Mouse (Mus musculus) liver, embryonic 12.5 days (tissue): ENCODE measurements around the gene Kcnq1. TPM values are rescaled to one million over a fixed set of nuclear protein-coding genes. Genes with fewer than 3 reads are reported as not detected.

Source experiments
- ATAC-seq: fragments of 200-750 bp; cut with Nextera tagmentation; 2 replicates; pipeline ENCODE4 v1.8.0; 2017; ENCODE audit warnings: moderate number of reproducible peaks, mild to moderate bottlenecking, moderate library complexity
- H3K27ac ChIP-seq: fragments of 300-500 bp; sonication (generic); 2 replicates; pipeline ENCODE4 v1.5.1; 2016; ENCODE audit warnings: mild to moderate bottlenecking
- H3K27me3 ChIP-seq: fragments of 300-500 bp; sonication (generic); replicated peaks from 2 replicates; pipeline ENCODE4 v1.6.1; 2016; ENCODE audit warnings: mild to moderate bottlenecking, moderate library complexity
- H3K36me3 ChIP-seq: fragments of 300-500 bp; sonication (generic); 2 replicates; pipeline ENCODE4 v1.6.1; 2016; ENCODE audit warnings: mild to moderate bottlenecking, moderate library complexity
- H3K4me1 ChIP-seq: fragments of 300-500 bp; sonication (generic); 2 replicates; pipeline ENCODE4 v1.6.1; 2016
- H3K4me2 ChIP-seq: fragments of 300-500 bp; sonication (generic); 2 replicates; pipeline ENCODE4 v1.6.1; 2016; ENCODE audit warnings: mild to moderate bottlenecking, moderate library complexity
- H3K4me3 ChIP-seq: fragments of 300-500 bp; sonication (generic); 2 replicates; pipeline ENCODE4 v1.5.1; 2016; ENCODE audit warnings: mild to moderate bottlenecking, moderate library complexity
- H3K9ac ChIP-seq: fragments of 300-500 bp; sonication (generic); 2 replicates; pipeline ENCODE4 v1.6.1; 2016; ENCODE audit warnings: mild to moderate bottlenecking, moderate library complexity
- H3K9me3 ChIP-seq: fragments of 300-500 bp; sonication (generic); replicated peaks from 2 replicates; pipeline ENCODE4 v1.6.1; 2016; ENCODE audit warnings: mild to moderate bottlenecking, moderate library complexity
- WGBS: fragments of 180-500 bp; shearing (Covaris S2); methylation state at CpG from one replicate; pipeline ENCODE4 v1.1.7; 2016; ENCODE audit not compliant: insufficient replicate concordance; 5-methylcytosine and 5-hydroxymethylcytosine counted together
- polyA plus RNA-seq: library from polyadenylated mRNA; unstranded; fragments of >200 nt; fragmentation: Nextera tagmentation; extraction: Ambion mirVana; gene quantifications from 2 replicates; pipeline ENCODE4 v1.2.1, GENCODE M21; 2016

Gene Kcnq1
- polyA plus RNA-seq, 1 experiment from 2014 or later: 0.21 TPM

DNA sequence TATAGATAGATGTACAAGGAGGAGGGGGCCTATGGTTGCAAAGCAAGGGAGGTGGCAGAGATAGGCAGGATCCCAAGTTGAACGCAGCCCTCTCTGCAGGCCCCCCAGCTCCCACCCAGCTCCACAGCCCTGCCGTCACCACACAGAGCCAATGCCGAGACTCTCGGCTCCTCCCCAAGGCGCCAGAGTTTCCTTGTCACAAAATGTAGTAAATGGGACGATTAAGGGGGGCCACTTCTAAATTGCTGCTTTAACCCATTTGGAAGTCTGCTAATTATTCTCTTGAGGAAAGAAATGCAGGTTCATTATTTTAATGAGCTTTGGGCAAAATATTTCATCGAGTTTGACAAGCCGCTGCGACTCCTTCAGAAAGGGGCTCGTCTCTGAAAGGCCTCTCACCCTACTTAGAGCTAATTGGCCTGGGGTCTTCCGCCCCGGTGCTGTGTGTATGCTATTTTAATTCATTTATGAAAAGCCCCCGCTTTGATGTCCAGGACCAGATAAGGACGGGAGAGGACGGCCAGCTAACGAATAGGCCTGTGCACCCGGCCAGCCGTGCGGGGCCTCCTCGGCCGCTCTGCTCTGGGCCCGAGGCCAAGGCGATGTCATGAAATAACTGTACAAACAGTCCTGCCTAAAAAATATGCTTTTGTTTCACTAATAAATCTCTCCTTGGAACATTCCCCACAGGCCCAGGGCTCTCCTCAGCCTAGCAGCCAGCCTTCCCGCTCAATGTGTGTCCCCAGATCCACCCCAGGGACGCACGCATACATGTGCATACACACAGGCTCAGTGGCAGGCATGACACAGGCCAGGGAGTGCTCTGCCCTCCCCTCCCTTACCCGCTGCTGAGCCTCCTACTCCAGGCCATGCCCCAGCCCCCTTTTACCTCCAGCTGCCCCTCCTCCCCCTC is 282.9 kb downstream of the Kcnq1 start:
- peak; percentile 52 for ATAC-seq
- no peak overlapping the region for H3K27ac ChIP-seq
- H3K4me1 ChIP-seq: no peaks in the 10 kb centered on the region
- no peak overlapping the region for H3K4me3 ChIP-seq
- H3K36me3 ChIP-seq: no peaks in the 10 kb centered on the region
- no peak overlapping the region for H3K4me2 ChIP-seq
- 70% methylated on average over 27 of the region's 27 CpGs for whole genome bisulfite sequencing
- no peaks in the 10 kb centered on the region for H3K27me3 ChIP-seq
- H3K9me3 ChIP-seq: no peaks in the 10 kb centered on the region
- H3K9ac ChIP-seq: no peak overlapping the region

DNA sequence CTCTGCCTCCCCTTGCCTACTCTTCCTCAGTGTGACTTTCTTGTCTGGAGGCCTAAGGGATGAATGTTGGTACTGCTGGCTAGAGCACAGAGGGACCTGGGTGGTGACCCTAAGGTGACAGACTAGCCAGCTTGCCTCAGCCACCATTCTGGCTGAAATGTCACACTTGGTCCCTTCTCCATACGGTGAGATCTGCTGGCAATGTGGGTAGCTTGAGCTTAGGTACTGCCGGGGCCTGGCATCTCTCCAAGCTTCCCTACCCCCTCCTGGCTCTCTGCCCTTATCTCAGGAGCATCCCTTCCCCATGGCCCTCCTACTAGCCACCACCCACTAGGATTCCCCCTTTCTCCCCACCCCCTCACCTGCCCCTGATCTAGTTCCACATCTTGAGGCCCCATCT is 283.7 kb downstream of the Kcnq1 start:
- Histone ChIP-seq H3K27me3 (no peaks in the 10 kb centered on the region), H3K36me3 (no peaks in the 10 kb centered on the region), H3K4me3 (no peak overlapping the region), H3K9ac (no peak overlapping the region), H3K4me2 (no peak overlapping the region), H3K27ac (no peak overlapping the region), H3K9me3 (no peaks in the 10 kb centered on the region), H3K4me1 (no peaks in the 10 kb centered on the region)
- ATAC-seq: no peak
- 51% methylated on average over 2 of the region's 2 CpGs for WGBS

DNA sequence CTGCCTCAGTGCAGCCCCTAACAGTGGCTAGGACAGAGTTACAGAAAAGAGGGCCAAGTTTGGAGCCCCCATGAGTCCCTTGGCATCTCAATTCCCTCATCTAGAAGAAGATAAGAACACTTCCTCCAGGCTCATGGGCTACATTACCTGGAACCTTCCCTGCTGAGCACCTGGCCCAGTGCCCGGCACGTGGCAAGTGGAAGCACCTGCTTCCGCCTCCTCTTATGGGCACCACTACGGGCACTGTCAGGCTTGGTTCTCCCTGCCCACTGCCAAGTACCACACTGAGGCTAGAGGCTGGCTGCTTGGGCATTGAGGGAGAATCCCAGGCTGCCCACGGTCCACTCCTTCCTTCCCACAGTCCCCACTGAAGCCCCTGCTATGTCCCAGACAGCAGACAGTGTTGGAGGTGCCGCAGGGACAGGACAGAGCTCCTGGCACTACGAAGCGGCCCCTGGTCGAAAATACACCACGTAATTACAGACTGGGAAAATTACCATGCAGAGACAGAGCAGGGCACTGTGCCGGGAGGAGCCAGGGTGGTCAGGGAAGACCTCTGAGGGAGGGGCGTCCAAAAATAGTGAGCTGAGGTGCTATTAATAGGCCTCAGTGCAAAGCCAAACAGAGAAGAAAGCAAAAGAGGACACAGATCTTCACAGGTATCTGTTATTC is 284.3 kb downstream of the Kcnq1 start:
- no peaks in the 10 kb centered on the region for H3K27me3 ChIP-seq
- no peaks in the 10 kb centered on the region for H3K36me3 ChIP-seq
- WGBS: 70% methylated on average over 12 of the region's 12 CpGs
- no peak overlapping the region for H3K27ac ChIP-seq
- H3K4me2 ChIP-seq: no peak overlapping the region
- H3K9me3 ChIP-seq: no peaks in the 10 kb centered on the region
- no peak overlapping the region for H3K9ac ChIP-seq
- no peak overlapping the region for H3K4me3 ChIP-seq
- no peaks in the 10 kb centered on the region for H3K4me1 ChIP-seq
- no peak for ATAC-seq

DNA sequence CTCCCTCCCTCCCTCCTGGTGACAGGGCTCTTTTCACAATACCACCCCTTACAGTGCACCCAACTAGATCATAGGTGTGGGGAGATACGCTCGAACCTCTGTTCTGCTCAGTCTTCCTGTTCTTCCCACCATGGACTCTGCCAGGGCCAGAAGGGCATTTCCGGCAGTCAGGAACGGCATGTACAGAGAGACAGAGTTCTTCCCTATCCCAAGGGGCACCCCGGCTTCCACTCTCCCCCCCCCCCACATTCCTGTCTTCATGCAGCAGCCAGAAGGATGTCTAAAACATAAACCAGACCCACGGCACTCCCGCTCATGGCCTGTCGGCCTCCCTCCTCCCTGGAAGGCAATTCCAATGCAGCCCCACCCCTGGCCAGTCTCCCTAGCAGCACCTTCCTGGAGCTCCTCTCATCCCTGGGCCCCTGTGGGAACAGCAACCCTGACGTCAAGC is 289.0 kb downstream of the Kcnq1 start:
- H3K4me3 ChIP-seq: no peak overlapping the region
- peaks cover 5% of the 10 kb centered on the region; the same call in 1 of the 2 replicates for H3K4me1 ChIP-seq
- no peaks in the 10 kb centered on the region for H3K36me3 ChIP-seq
- H3K4me2 ChIP-seq: no peak overlapping the region
- no peak overlapping the region for H3K9ac ChIP-seq
- peak; percentile 10; the same call in 1 of the 2 replicates for ATAC-seq
- H3K27me3 ChIP-seq: no peaks in the 10 kb centered on the region
- 60% methylated on average over 9 of the region's 9 CpGs for WGBS
- H3K27ac ChIP-seq: no peak overlapping the region
- H3K9me3 ChIP-seq: no peaks in the 10 kb centered on the region

DNA sequence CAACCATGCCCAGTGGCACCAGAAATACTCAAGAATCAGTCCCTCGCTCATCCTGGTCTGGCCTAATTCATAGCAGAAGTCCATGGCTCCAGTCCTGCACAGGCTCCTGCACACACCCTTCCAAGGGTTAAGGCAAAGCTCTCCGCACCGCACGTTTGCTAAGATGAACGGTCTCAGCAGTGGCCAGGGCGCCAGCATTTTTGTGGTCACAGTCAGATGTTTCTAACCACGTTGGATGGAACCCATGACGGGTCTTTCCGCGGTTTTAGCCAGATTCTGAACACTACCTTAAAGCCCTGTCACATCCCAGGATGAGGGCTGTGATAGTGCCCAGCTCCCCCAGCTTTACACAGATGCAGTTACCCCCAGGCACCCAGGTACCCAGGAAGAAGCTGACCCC is 293.6 kb downstream of the Kcnq1 start:
- no peaks in the 10 kb centered on the region for H3K9me3 ChIP-seq
- no peaks in the 10 kb centered on the region for H3K27me3 ChIP-seq
- H3K4me3 ChIP-seq: no peak overlapping the region
- H3K36me3 ChIP-seq: no peaks in the 10 kb centered on the region
- no peak for ATAC-seq
- peaks cover 11% of the 10 kb centered on the region; the same call in 1 of the 2 replicates for H3K4me1 ChIP-seq
- WGBS: 54% methylated on average over 10 of the region's 10 CpGs
- H3K4me2 ChIP-seq: no peak overlapping the region
- H3K9ac ChIP-seq: no peak overlapping the region
- peak overlapping the region; percentile 51; the same call in 1 of the 2 replicates for H3K27ac ChIP-seq

DNA sequence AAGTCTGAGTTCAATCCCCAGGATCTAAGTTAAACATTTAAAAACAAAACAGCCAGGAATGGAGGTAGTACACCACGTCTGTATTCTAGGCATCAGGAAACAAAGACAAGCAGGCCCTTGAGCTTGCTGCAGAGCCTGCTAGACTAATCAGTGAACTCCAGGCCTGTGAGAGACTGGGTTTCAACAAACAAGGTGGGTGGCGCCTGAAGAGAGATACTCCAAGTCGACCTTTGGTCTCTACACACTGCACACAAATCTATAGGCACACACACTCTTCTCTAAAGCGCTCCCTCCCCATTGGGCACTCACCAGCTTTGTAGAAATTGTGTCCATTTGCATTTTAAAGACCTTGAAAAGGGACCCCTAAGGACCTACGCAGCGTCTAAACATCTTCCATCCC is 294.4 kb downstream of the Kcnq1 start:
- Histone ChIP-seq H3K27ac (peak overlapping the region; percentile 51; the same call in 1 of the 2 replicates), H3K4me3 (no peak overlapping the region), H3K4me2 (no peak overlapping the region), H3K36me3 (no peaks in the 10 kb centered on the region), H3K9me3 (no peaks in the 10 kb centered on the region), H3K27me3 (no peaks in the 10 kb centered on the region), H3K9ac (no peak overlapping the region), H3K4me1 (peaks cover 11% of the 10 kb centered on the region; the same call in 1 of the 2 replicates)
- WGBS: 34% methylated on average over 6 of the region's 6 CpGs
- ATAC-seq: peak; percentile 63

DNA sequence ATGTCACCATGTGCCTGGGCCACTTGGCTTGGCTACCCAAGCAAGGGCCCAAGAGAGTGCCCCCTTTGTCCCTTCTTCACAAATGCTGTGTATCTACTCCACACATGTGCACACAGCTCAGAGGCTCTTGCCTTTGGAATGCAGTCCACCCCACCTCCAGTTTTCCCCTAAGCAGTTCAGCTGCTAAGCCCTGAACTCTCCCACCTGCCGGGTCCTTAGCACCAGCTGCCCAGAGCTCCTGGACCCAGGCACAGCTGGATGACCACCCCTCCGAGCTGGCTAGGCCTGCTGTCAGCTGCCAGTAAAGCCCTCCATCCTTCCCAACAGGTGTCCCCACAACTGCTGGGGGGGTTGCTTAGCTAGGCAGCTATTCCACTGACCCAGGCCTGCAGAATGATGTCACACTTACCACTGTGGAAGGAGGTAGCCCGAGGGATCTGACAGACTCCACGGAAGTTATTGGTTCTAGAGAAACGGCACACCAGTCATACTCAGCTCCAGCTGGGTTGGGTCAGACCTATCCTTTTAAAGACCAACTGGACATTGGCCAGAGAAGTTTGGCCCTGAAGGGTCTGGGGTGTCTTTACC is 295.4 kb downstream of the Kcnq1 start:
- Histone ChIP-seq H3K9me3 (no peaks in the 10 kb centered on the region), H3K27ac (no peak overlapping the region), H3K4me3 (no peak overlapping the region), H3K4me2 (no peak overlapping the region), H3K4me1 (peaks cover 11% of the 10 kb centered on the region; the same call in 1 of the 2 replicates), H3K27me3 (no peaks in the 10 kb centered on the region), H3K36me3 (no peaks in the 10 kb centered on the region), H3K9ac (no peak overlapping the region)
- 0 out of 2 replicates have a peak, but pooled peaks have one; percentile 27 for ATAC-seq
- 65% methylated on average over 5 of the region's 5 CpGs for WGBS

DNA sequence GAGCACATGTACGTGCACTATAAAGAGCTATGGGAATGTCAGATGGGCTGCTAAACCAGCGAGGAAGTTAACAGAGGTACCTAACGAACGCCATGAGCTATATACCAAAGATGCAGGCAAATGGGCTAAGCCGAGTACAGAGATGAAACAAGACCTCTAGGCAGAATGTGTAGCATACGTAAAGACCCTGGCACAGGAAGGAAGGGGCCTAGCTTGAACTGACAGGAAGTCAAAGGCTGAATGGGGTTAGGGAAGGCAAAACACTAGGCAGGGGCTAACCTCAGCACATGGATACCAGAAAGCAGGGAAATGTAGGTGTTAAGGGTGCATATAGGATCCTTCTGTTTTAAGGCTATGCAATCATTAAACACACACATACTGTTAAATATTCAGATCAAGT is 298.1 kb downstream of the Kcnq1 start:
- Histone ChIP-seq H3K4me2 (no peak overlapping the region), H3K27ac (no peak overlapping the region), H3K9me3 (no peaks in the 10 kb centered on the region), H3K9ac (no peak overlapping the region), H3K4me1 (peaks cover 11% of the 10 kb centered on the region; the same call in 1 of the 2 replicates), H3K36me3 (no peaks in the 10 kb centered on the region), H3K4me3 (no peak overlapping the region), H3K27me3 (no peaks in the 10 kb centered on the region)
- ATAC-seq: no peak
- 47% methylated on average over 6 of the region's 6 CpGs for WGBS

DNA sequence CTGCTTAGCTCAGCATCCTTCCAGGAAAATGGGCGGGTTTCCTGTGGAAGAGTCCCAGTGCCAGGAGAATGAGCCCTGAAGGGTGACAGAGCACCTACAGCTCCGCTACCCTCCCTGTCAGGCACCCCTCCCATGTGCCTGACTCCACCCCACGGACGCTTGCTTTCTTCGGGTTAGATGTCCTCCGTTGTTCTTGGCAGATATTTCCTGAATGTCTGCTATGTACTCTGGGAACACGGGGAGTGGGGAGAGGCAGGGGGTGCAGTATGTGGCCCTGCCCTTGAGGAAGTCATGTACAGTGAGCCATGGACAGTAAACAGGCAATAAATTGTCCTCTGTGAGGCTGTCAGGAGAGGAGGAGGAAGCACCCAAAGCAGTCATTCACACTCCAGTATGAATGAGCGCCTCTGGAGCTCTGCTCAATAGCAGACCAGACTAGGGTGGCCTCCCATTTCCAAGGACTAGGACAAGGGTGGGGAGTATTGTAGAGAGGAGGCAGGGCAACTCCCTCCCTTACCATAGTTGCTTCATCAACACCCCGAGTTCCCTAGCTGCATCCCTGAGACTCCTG is 301.9 kb downstream of the Kcnq1 start:
- H3K9ac ChIP-seq: no peak overlapping the region
- no peak overlapping the region for H3K4me3 ChIP-seq
- H3K4me2 ChIP-seq: no peak overlapping the region
- ATAC-seq: 0 out of 2 replicates have a peak, but pooled peaks have one; percentile 13
- H3K36me3 ChIP-seq: no peaks in the 10 kb centered on the region
- peaks cover 8% of the 10 kb centered on the region; the same call in 1 of the 2 replicates for H3K4me1 ChIP-seq
- H3K27me3 ChIP-seq: no peaks in the 10 kb centered on the region
- no peak overlapping the region for H3K27ac ChIP-seq
- no peaks in the 10 kb centered on the region for H3K9me3 ChIP-seq
- WGBS: 50% methylated on average over 9 of the region's 9 CpGs

DNA sequence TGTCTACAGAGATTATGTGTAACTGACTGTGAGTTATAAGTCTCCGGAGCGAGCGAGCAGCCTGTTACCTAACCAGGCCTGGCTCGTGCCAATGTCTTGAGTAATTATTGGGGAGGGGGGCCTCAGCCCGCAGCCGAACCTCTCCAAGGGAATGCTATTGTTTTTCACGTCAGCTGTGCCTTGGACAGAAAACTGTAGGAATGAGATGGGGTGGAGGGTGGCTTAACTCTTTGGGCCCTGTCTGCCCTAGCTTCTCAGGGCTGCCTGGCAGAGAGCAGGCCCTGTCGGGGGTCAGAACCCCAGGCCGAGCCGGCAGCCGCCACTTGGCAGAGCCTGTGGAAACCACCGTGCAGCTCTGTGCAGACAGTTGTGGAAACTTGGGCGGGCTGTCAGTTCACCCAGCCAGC is 302.5 kb downstream of the Kcnq1 start:
- WGBS: 65% methylated on average over 13 of the region's 13 CpGs
- H3K4me1 ChIP-seq: peaks cover 8% of the 10 kb centered on the region; the same call in 1 of the 2 replicates
- no peak overlapping the region for H3K9ac ChIP-seq
- ATAC-seq: no peak
- H3K27me3 ChIP-seq: no peaks in the 10 kb centered on the region
- H3K27ac ChIP-seq: no peak overlapping the region
- H3K4me2 ChIP-seq: no peak overlapping the region
- no peaks in the 10 kb centered on the region for H3K9me3 ChIP-seq
- H3K36me3 ChIP-seq: no peaks in the 10 kb centered on the region
- H3K4me3 ChIP-seq: no peak overlapping the region

DNA sequence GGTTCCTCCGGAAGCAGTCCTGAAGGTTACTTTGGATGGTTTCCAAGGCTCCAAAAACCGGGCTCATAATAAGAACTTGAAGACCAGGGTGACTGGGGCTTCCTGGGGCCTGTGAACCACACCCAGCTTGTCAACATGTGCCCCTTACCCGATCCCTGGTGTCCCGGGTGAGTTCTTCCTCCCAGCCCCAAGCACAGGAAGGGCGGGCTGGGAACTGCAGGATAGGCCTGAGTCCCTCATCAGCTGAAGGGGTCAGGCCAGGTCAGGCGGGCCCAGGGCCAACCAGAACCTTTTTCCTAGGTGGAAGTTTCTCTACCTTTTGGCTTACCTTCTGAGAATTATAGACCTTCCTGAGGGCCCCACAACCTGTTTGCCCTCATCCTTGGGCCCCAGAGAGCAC is 306.4 kb downstream of the Kcnq1 start:
- Histone ChIP-seq H3K9me3 (no peaks in the 10 kb centered on the region), H3K4me1 (peaks cover 12% of the 10 kb centered on the region), H3K27me3 (no peaks in the 10 kb centered on the region), H3K4me2 (no peak overlapping the region), H3K27ac (no peak overlapping the region), H3K4me3 (no peak overlapping the region), H3K9ac (no peak overlapping the region), H3K36me3 (no peaks in the 10 kb centered on the region)
- no peak for ATAC-seq
- WGBS: 57% methylated on average over 6 of the region's 6 CpGs
